Mouse (Mus musculus): ENCODE measurements around the gene Lasp1.

Lasp1 gene

DNA sequence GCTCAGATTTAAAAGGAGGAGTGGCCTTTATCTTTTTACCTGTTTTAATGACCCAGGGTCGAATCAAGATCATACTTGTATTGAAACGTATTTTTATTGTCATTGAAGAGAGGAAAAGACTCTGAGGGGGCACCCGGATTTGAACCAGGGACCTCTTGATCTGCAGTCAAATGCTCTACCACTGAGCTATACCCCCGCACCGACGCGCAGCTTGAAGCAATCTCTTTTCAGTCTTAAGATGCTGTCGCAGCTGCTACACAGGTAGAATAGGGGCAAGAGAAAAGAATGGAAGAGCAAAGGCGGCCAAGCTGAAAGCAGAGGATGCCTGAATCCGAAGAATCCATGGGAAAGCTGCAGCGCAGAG is at the start of gene Lasp1:
Gene Lasp1 (plus strand): TSS at position 219 of the 364 bp plus-strand sequence.
- peak; percentile 92 for DNase-seq (ENCODE audit: low read depth, low spot score)

DNA sequence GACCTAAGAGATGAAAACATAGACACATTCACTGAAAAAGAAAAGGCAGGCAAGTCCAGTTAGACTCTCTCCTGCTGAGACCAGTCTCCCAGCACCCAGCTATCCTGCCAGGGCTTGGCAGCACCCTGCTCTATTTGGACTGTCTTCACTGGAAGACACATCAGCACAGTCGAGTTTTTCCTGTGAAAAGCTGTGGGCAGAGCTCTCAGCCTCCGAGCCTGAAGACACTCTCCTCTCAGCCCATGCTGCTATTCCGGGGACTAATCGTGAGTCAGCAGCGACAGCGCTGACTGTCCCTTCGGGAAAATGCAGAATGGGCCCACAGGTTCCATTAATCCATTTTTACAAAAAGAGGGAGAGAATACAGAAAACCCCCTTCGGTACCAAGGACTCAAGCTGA is 45.5 kb upstream of the Lasp1 start:
- no peak for DNase-seq (ENCODE audit: low read depth, low spot score)

GRCm38 (mm10) chr11:97758125-97758524 is 40.7 kb upstream of the Lasp1 start:
- DNase-seq (ENCODE audit: low read depth, low spot score), result no peak

DNA sequence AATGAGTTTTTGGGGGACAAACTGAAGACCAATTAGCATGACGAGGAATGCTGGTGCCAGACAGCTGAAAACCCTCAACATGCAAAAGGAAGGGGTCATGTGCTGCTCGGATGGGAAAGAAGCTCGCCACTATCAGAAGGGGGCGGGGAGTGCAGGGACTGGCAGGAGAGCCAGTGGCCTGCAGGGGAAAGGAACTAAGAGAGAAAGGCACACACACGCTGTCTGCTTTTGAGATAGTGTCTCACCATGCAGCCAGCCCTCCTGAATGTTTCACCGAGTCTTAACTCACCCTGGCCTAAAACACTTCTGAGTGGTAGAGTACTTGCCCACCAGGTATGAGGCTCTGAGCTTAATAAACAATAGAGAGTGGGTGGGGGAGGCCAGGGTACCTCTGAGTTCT is 39.9 kb upstream of the Lasp1 start:
- no peak for DNase-seq (ENCODE audit: low read depth, low spot score)

GRCm38 (mm10) chr11:97761638-97762037 is 37.2 kb upstream of the Lasp1 start:
- DNase-seq (ENCODE audit: low read depth, low spot score), result no peak

DNA sequence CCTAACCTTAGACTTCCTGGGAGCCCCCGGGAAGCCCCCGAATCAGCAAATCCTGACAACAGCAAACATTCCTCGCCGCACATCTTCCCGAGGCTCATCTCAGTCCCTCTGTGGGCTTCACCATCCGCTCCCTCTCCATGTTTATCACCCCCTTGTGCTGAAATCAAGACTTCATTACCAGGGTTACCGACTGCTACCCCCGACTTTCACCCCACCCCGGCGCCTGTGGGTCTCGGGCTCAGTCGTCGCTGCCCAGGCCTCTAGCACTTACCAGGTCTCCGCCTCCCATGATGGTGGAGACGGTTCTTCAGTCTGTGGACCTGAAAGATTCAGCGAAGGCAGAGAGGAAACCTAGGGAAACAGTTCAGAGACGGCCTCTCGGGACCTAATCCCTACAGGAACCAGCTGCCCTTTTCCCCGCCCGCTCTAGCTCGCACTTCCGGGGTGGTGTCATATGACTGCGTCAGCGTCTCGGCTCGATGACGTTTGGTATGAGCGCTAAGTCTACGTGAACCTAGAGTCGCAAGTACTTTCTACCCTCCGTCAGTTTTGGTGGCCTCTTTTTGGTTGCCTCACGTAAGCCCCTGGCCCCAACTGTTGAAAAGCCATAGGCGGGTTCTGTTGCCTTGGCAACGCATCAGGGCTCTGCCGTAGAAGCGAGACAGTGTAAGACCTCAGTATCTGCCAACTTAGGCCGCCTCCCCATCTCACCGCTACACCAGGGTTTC is 32.5 kb upstream of the Lasp1 start, which contains the start of gene Cwc25:
Gene Cwc25 (minus strand): TSS at position 403 of the 728 bp plus-strand sequence.
- DNase-seq (ENCODE audit: low read depth, low spot score), result peak; percentile 98

DNA sequence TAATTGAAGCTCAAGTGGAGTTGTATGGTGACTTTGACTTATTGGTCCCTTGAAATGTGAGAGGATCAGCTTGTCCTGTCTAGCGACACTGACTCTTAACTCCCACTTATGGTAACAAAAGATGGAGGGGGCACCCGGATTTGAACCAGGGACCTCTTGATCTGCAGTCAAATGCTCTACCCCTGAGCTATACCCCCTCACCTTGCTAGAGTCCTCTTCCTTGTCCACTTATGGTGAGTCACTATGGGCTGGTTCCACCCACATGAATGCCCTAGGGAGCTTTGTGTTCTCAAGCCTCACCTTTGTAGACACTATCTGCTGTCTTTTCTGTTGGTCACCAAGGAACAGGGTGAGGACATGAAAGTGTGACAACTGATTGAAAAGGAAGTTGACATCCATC is 29.1 kb upstream of the Lasp1 start:
- no peak for DNase-seq (ENCODE audit: low read depth, low spot score)

DNA sequence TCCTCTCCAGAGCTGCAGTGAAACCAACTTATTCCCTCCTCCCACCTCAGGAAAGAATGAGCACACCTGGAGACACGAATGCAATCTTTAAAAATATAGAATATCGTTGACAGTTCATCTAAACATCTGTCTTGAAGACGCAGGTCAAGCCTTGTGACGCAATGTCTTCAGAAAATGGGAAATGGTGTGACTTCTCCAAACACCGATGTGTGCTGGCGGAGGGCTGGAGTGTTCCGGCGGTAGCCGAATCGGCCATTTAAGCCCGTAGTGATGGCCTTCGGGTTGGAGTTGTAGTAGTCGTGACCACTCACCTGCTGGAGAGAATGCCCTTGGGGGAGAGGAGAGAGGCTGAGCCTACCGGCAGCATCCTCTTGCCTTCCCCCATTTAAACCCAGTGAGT is 27.4 kb upstream of the Lasp1 start:
- no peak for DNase-seq (ENCODE audit: low read depth, low spot score)

GRCm38 (mm10) chr11:97775186-97775585 is 23.6 kb upstream of the Lasp1 start:
- DNase-seq (ENCODE audit: low read depth, low spot score), result no peak

DNA sequence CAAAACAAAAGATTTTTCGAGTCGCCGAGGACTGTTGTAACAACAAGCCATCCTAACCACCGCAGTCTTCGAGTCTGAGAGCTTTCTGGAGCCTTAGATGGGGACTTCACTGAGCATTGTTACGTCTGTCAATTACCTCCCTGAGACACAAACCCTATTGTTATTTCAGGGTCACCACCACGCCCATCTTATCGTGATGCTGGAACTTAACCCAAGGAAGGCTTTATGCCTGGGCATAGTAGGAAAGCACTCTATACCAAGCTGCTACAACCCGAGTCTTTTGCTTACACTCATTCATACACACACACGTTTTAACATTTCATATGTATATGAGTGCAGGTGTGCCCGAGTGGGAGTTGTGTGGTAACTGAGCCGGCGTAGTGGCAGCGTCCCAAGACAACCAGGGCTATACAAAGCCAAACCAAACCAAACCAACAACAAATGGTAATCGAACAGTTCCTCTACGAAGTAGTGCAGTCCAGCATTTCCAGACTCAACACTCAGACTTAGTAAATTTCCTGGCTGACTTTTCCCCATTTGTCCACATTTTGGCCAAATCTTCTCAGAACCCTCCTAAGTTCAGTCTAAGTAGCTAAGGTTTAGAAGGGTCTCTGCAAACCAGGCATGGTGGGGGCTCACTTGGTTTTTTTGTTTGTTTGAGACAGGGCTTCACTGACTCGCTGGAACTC is 22.8 kb upstream of the Lasp1 start, which contains the start of gene 1700001P01Rik:
Gene 1700001P01Rik (minus strand): TSS at position 111 of the 689 bp plus-strand sequence.
- peak; percentile 88 for DNase-seq (ENCODE audit: low read depth, low spot score)

- DNase-seq (ENCODE audit: low read depth, low spot score), result peak; percentile 76
Observed at GRCm38 (mm10) chr11:97776497-97777128, 22.2 kb upstream of the Lasp1 start.

DNA sequence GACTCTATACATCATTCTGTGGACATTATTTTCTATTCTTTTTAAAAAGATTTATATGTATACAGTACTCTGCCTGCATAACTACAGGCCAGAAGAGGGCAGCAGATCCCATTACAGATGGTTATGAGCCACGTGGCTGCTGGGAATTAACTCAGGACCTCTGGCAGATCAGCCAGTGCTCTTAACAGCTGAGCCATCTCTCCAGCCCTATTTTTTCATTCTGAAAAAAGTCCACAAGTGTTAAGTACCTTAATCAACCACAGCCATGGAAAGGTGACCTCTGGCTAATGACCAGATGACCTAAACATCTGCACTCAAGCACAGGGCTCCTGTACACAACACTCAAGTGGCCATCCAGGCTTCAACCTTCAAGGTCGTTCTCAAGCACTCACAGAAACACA is 21.7 kb upstream of the Lasp1 start:
- DNase-seq (ENCODE audit: low read depth, low spot score), result peak; percentile 73

DNA sequence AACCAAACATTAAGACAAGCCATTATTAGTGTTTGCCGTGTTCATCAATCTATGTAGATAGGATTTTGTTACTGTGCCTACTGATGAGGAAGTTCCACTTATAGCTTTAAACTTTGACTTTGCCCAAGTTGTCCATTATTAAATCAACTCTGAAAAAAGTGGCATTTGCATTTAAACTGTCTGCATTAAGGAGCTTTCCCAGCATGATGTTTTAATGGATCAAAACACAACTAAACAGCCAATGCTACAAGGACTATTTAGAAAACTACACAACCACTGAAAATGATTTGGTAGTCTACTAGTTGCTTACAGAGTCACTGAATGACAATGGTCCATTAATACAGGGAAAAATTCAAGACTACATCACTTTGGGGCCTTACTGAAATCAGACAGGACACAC is 19.9 kb upstream of the Lasp1 start:
- no peak for DNase-seq (ENCODE audit: low read depth, low spot score)

DNA sequence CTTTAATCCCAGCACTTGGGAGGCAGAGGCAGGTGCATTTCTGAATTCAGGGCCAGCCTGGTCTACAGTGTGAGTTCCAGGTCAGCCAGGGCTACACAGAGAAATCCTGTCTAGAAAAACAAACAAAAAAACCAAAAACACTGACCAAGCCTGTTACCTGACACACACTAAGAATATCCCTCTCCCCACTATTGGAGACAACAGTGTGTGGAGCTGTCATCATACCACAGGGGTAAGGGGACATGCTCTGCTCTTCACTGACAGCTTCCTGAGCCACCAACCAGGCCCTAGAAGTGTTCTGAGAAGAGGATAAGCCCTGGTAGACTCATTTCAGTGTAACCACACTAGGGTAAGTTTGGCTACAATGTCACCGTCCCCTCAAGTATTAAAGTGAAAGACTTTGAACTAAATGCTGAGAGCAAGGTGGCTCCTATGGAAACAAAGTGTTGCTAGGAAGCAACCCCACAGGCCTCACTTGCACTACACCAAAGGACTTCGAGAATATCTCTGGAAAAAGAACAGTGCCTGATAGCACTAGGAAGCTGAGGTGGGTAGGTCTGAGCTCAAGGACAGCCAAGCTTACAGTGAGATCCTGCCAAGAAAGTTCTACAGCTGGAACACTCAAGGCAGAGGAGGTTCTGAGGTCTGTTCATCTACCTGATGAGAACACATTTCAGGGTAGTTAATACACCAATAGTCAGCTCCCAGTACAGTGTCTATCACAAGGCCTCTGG is 18.7 kb upstream of the Lasp1 start:
- DNase-seq (ENCODE audit: low read depth, low spot score), result no peak

DNA sequence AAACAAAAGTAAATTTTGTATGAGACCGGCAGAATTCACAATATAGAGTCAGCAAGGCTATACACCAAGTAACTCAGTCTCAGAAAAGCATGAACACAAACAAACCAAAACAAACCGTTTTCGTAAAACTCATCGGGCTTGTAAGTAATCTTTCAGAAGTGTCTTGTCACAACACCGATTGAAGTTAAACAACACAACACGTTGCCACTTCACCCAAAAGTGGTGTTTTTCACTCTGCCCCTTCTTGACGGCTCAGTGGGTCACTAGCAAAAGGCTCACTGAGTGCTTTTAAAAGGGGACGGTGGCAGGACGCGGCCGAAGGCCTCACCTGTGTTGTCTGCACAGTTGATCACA is 17.3 kb upstream of the Lasp1 start:
- DNase-seq (ENCODE audit: low read depth, low spot score), result no peak

GRCm38 (mm10) chr11:97781832-97782563 is 16.8 kb upstream of the Lasp1 start, which contains the start of gene Rpl23:
Gene Rpl23, minus strand, starts transcription at chr11:97782437.
- DNase-seq (ENCODE audit: low read depth, low spot score), result peak; percentile 98

GRCm38 (mm10) chr11:97782564-97782895 is 16.3 kb upstream of the Lasp1 start:
- DNase-seq (ENCODE audit: low read depth, low spot score), result no peak

GRCm38 (mm10) chr11:97787961-97788360 is 10.8 kb upstream of the Lasp1 start:
- DNase-seq (ENCODE audit: low read depth, low spot score), result peak; percentile 85

GRCm38 (mm10) chr11:97789727-97790126 is 9.1 kb upstream of the Lasp1 start:
- DNase-seq (ENCODE audit: low read depth, low spot score), result no peak

GRCm38 (mm10) chr11:97790778-97791438 is 7.9 kb upstream of the Lasp1 start:
- DNase-seq (ENCODE audit: low read depth, low spot score), result peak; percentile 48

GRCm38 (mm10) chr11:97793165-97793564 is 5.6 kb upstream of the Lasp1 start:
- peak; percentile 80 for DNase-seq (ENCODE audit: low read depth, low spot score)

All from ES-CJ7 (cell line).